Mouse (Mus musculus): Measurements from ENCODE around the gene Pkig. TPM values are rescaled to one million over a fixed set of nuclear protein-coding genes. Genes with fewer than 3 reads are reported as not detected.

The Pkig gene
- polyA plus RNA-seq, 1 experiment: 20.2 TPM

- no peak overlapping the region for H3K9ac ChIP-seq (ENCODE audit: low read depth, poor library complexity, severe bottlenecking)
- H3K9me3 ChIP-seq (replicated peaks; ENCODE audit: control insufficient read depth, insufficient read depth, low read length, poor library complexity, severe bottlenecking): no peaks in the 10 kb centered on the region
- H3K36me3 ChIP-seq (ENCODE audit: control insufficient read depth, insufficient read depth, low read length, poor library complexity, severe bottlenecking): no peaks in the 10 kb centered on the region
- TF ChIP-seq EP300 (IDR thresholded peaks at IDR 0.05; ENCODE audit: insufficient read depth, low read depth, low read length): no peak
- TF ChIP-seq POLR2A (IDR thresholded peaks at IDR 0.05; ENCODE audit: insufficient read depth, low read length): no peak
- TF ChIP-seq CTCF (IDR thresholded peaks at IDR 0.05; ENCODE audit: low read depth, low read length): no peak
- no peaks in the 10 kb centered on the region for H3K27me3 ChIP-seq (ENCODE audit: control insufficient read depth, insufficient read depth, low read length, poor library complexity, severe bottlenecking)
- H3K27ac ChIP-seq (ENCODE audit: insufficient read depth, low read length): no peak overlapping the region
- H3K4me1 ChIP-seq (ENCODE audit: control insufficient read depth, insufficient read depth, low read length): no peaks in the 10 kb centered on the region
- H3K4me3 ChIP-seq (ENCODE audit: low read depth, low read length): no peak overlapping the region
Observed at GRCm38 (mm10) chr2:163696763-163697162, 38.6 kb downstream of the Pkig start.

GRCm38 (mm10) chr2:163697764-163698480, 39.7 kb downstream of the Pkig start:
- H3K4me3 ChIP-seq (ENCODE audit: low read depth, low read length): no peak overlapping the region
- TF ChIP-seq EP300 (IDR thresholded peaks at IDR 0.05; ENCODE audit: insufficient read depth, low read depth, low read length): no peak
- TF ChIP-seq CTCF (IDR thresholded peaks at IDR 0.05; ENCODE audit: low read depth, low read length): no peak
- TF ChIP-seq POLR2A (IDR thresholded peaks at IDR 0.05; ENCODE audit: insufficient read depth, low read length): no peak
- no peaks in the 10 kb centered on the region for H3K36me3 ChIP-seq (ENCODE audit: control insufficient read depth, insufficient read depth, low read length, poor library complexity, severe bottlenecking)
- no peaks in the 10 kb centered on the region for H3K27me3 ChIP-seq (ENCODE audit: control insufficient read depth, insufficient read depth, low read length, poor library complexity, severe bottlenecking)
- H3K27ac ChIP-seq (ENCODE audit: insufficient read depth, low read length): no peak overlapping the region
- no peak overlapping the region for H3K9ac ChIP-seq (ENCODE audit: low read depth, poor library complexity, severe bottlenecking)
- no peaks in the 10 kb centered on the region for H3K4me1 ChIP-seq (ENCODE audit: control insufficient read depth, insufficient read depth, low read length)
- H3K9me3 ChIP-seq (replicated peaks; ENCODE audit: control insufficient read depth, insufficient read depth, low read length, poor library complexity, severe bottlenecking): no peaks in the 10 kb centered on the region

- Histone ChIP-seq H3K36me3 (ENCODE audit: control insufficient read depth, insufficient read depth, low read length, poor library complexity, severe bottlenecking) (no peaks in the 10 kb centered on the region), H3K9me3 (replicated peaks; ENCODE audit: control insufficient read depth, insufficient read depth, low read length, poor library complexity, severe bottlenecking) (no peaks in the 10 kb centered on the region), H3K4me1 (ENCODE audit: control insufficient read depth, insufficient read depth, low read length) (no peaks in the 10 kb centered on the region), H3K27ac (ENCODE audit: insufficient read depth, low read length) (no peak overlapping the region), H3K4me3 (ENCODE audit: low read depth, low read length) (no peak overlapping the region), H3K27me3 (ENCODE audit: control insufficient read depth, insufficient read depth, low read length, poor library complexity, severe bottlenecking) (no peaks in the 10 kb centered on the region), H3K9ac (ENCODE audit: low read depth, poor library complexity, severe bottlenecking) (no peak overlapping the region)
- no peak for TF ChIP-seq POLR2A (IDR thresholded peaks at IDR 0.05; ENCODE audit: insufficient read depth, low read length)
Observed at GRCm38 (mm10) chr2:163699078-163699780, 41.0 kb downstream of the Pkig start.

GRCm38 (mm10) chr2:163702431-163702830, 44.2 kb downstream of the Pkig start:
- H3K9ac ChIP-seq (ENCODE audit: low read depth, poor library complexity, severe bottlenecking): no peak overlapping the region
- no peak overlapping the region for H3K4me3 ChIP-seq (ENCODE audit: low read depth, low read length)
- no peaks in the 10 kb centered on the region for H3K36me3 ChIP-seq (ENCODE audit: control insufficient read depth, insufficient read depth, low read length, poor library complexity, severe bottlenecking)
- no peaks in the 10 kb centered on the region for H3K27me3 ChIP-seq (ENCODE audit: control insufficient read depth, insufficient read depth, low read length, poor library complexity, severe bottlenecking)
- no peaks in the 10 kb centered on the region for H3K9me3 ChIP-seq (replicated peaks; ENCODE audit: control insufficient read depth, insufficient read depth, low read length, poor library complexity, severe bottlenecking)
- no peak for TF ChIP-seq EP300 (IDR thresholded peaks at IDR 0.05; ENCODE audit: insufficient read depth, low read depth, low read length)
- TF ChIP-seq CTCF (IDR thresholded peaks at IDR 0.05; ENCODE audit: low read depth, low read length): no peak
- TF ChIP-seq POLR2A (IDR thresholded peaks at IDR 0.05; ENCODE audit: insufficient read depth, low read length): no peak
- H3K4me1 ChIP-seq (ENCODE audit: control insufficient read depth, insufficient read depth, low read length): no peaks in the 10 kb centered on the region
- H3K27ac ChIP-seq (ENCODE audit: insufficient read depth, low read length): no peak overlapping the region

GRCm38 (mm10) chr2:163702921-163703320, 44.7 kb downstream of the Pkig start:
- Histone ChIP-seq H3K4me1 (ENCODE audit: control insufficient read depth, insufficient read depth, low read length) (no peaks in the 10 kb centered on the region), H3K9ac (ENCODE audit: low read depth, poor library complexity, severe bottlenecking) (no peak overlapping the region), H3K27me3 (ENCODE audit: control insufficient read depth, insufficient read depth, low read length, poor library complexity, severe bottlenecking) (no peaks in the 10 kb centered on the region), H3K4me3 (ENCODE audit: low read depth, low read length) (no peak overlapping the region), H3K9me3 (replicated peaks; ENCODE audit: control insufficient read depth, insufficient read depth, low read length, poor library complexity, severe bottlenecking) (no peaks in the 10 kb centered on the region), H3K36me3 (ENCODE audit: control insufficient read depth, insufficient read depth, low read length, poor library complexity, severe bottlenecking) (no peaks in the 10 kb centered on the region), H3K27ac (ENCODE audit: insufficient read depth, low read length) (no peak overlapping the region)
- TF ChIP-seq EP300 (IDR thresholded peaks at IDR 0.05; ENCODE audit: insufficient read depth, low read depth, low read length) (no peak), CTCF (IDR thresholded peaks at IDR 0.05; ENCODE audit: low read depth, low read length) (no peak), POLR2A (IDR thresholded peaks at IDR 0.05; ENCODE audit: insufficient read depth, low read length) (no peak)

GRCm38 (mm10) chr2:163703599-163704260, 45.5 kb downstream of the Pkig start:
- Histone ChIP-seq H3K27me3 (ENCODE audit: control insufficient read depth, insufficient read depth, low read length, poor library complexity, severe bottlenecking) (no peaks in the 10 kb centered on the region), H3K9me3 (replicated peaks; ENCODE audit: control insufficient read depth, insufficient read depth, low read length, poor library complexity, severe bottlenecking) (no peaks in the 10 kb centered on the region), H3K4me3 (ENCODE audit: low read depth, low read length) (no peak overlapping the region), H3K27ac (ENCODE audit: insufficient read depth, low read length) (no peak overlapping the region), H3K36me3 (ENCODE audit: control insufficient read depth, insufficient read depth, low read length, poor library complexity, severe bottlenecking) (no peaks in the 10 kb centered on the region), H3K4me1 (ENCODE audit: control insufficient read depth, insufficient read depth, low read length) (no peaks in the 10 kb centered on the region), H3K9ac (ENCODE audit: low read depth, poor library complexity, severe bottlenecking) (no peak overlapping the region)
- TF ChIP-seq EP300 (IDR thresholded peaks at IDR 0.05; ENCODE audit: insufficient read depth, low read depth, low read length): no peak
- TF ChIP-seq CTCF (IDR thresholded peaks at IDR 0.05; ENCODE audit: low read depth, low read length): no peak
- TF ChIP-seq POLR2A (IDR thresholded peaks at IDR 0.05; ENCODE audit: insufficient read depth, low read length): no peak
